Mouse (Mus musculus) heart, postnatal 0 days (tissue): ENCODE measurements around the gene Ubr2.

Experiments used
- CTCF ChIP-seq: IDR thresholded peaks from 2 replicates; pipeline ENCODE4 v1.5.1; 2016; ENCODE audit warnings: antibody characterized with exemption, control low read depth, low read depth
- EP300 ChIP-seq: IDR thresholded peaks from 2 replicates; pipeline ENCODE4 v1.6.1; 2016; ENCODE audit warnings: antibody characterized with exemption, low read depth

DNA sequence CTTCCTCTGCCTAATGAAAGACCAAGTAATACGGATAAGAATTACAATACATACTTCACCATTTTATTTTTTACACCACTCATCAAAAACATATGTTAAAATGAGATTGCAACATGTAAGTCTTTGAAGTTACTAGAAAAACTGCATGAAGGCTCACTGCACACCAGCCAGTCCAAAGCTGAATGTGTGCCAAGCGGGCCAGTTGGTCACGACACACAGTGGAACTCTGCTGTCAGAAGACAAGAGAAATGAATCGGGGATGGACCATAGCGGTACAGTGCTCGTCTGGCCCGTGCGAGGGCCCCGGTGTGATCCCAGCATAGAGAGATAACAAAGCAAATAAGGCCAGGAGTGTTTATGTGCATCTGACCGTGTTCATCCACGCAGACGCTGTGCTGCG is 47.2 kb downstream of the Ubr2 start:
- no peak for TF ChIP-seq CTCF
- no peak for TF ChIP-seq EP300
